Mouse (Mus musculus): Measurements from ENCODE around the gene Trp53inp2.

- TF ChIP-seq CTCF (IDR thresholded peaks at IDR 0.05; ENCODE audit: control insufficient read depth, insufficient read depth, low read length), result no peak
- no peak for TF ChIP-seq POLR2A (IDR thresholded peaks at IDR 0.05; ENCODE audit: borderline replicate concordance, control insufficient read depth, low read depth, low read length)
These were observed 21.1 kb downstream of the Trp53inp2 start for GRCm38 (mm10) chr2:155401926-155402325.

Data from bone marrow, adult 2 months (tissue).